Mouse (Mus musculus): ENCODE data around the gene Gdf5.
"Not testable (repeated sequence)": the region's sequence is repeated elsewhere in the genome, so short reads cannot be mapped to it uniquely, and the experiment has no call there.

Gene Gdf5

DNA sequence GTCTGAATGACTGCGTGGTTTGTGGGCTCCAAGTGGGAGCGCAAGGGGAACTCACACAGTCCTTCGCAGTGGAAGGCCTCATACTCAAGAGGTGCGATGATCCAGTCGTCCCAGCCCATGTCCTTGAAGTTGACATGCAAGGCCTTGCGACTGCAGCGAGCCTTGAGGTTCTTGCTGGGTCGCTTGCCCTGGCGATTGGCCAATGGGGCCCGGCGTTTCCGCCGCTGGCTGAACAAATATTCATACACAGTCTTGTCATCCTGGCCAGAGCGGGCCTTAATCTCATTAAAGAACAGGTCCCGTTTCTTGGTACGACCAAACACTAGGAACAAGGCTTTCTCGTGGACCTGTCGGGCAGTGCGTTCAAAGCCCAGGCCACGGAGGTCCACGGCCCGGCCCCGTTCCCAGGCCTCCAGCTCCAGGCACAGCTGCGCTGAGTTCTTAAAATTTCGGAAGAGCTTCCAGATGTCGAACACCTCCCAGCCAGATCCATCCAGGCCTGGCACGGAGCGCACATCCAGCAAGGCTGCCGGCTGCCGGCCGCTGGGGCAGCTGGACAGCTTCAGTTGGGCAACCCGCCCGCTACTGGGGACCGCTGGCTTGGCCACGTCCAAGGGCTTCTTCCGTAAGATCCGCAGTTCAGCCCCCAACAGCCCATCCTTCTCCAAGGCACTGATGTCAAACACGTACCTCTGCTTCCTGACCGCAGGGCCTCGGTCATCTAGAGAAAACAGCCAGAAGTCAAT, 3.3 kb downstream of the Gdf5 start:
- DNase-seq (ENCODE audit: low spot score): peak; percentile 51

- DNase-seq (ENCODE audit: low spot score): no peak
Observed at GRCm38 (mm10) chr2:155940681-155941080, 4.5 kb downstream of the Gdf5 start, which contains the start of gene Gm15557. Gm15557 (plus strand) TSS chr2:155940728.

DNA sequence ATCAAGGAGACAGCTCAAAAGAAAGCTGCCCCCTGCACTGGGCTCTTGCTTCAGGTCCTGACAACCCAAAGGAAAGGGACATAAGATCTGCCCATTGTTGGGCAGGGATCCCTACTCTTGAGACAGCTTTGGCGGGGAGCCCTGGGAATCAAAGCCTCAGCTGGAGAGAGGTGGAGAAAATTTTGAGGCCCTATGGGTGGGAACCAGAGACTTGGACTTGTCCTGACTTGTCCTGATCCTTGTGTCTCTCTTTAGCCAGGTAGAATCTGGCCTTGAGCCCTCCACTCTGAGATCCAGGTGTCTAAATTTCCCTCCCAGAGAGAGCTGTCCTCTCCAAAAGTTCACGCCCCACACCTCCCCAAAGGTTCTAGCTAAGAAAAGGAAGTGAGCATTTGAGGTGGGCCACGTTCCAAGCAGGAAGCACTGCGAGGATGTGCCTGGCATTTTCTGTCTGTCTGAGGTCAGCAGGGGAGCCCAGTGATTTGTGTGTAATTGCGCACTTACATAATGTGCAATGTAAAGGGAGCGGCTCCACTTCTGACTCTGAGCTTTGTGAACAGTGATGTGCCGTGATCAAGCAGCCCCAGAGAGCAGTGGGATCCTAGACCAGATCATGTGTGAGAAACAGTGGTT, 5.2 kb downstream of the Gdf5 start:
- DNase-seq (ENCODE audit: low spot score): no peak

GRCm38 (mm10) chr2:155929531-155930442, 15.4 kb downstream of the Gdf5 start, which contains the start of gene Uqcc1:
Uqcc1 (minus strand) TSS chr2:155930310.
- DNase-seq (ENCODE audit: low spot score): peak; percentile 85

DNA sequence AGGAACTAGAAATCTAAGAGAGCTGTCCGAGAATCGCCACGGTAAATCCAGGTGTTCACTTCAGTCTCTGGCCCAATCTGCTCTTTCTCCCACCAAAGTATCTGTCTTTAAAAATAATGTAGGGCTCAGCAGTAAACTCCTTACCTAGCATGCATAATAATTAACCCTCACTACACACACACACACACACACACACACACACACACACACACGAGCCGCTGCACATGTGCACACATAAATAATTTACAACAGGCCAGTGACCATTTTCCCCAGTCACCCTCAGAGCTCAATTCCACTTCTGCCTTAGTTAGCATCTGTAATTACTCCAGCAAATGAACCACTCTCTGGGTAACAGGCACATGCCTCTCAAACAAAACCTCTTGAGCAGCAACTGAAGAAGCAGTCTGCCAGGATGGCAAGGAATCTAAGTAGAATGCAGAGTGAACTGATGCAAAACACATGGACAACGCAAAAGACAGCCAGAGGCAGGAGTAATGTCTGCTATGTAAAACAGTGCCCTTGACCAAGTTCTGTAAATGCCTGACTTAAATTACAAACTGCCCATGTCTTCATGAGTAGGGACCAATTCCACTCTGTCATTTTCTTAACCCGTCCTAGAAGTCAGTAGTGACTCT, 16.3 kb downstream of the Gdf5 start:
- DNase-seq (ENCODE audit: low spot score): no peak

DNA sequence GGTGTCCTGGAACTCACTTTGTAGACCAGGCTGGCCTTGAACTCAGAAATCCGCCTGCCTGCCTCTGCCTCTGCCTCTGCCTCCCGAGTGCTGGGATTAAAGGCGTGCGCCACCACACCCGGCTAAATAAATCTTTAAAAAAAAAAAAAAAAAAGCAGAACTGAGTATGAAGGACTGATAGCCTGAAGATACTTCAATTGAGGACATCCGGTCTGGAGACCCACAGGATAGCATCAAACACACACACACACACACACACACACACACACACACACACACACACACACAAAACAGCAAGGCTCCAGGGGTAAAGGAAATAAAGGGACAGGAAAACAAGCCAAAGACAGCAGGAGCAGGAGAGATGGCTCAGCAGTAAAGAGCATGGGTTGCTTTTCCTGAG, 20.0 kb downstream of the Gdf5 start:
- DNase-seq (ENCODE audit: low spot score): not testable (repeated sequence)

DNA sequence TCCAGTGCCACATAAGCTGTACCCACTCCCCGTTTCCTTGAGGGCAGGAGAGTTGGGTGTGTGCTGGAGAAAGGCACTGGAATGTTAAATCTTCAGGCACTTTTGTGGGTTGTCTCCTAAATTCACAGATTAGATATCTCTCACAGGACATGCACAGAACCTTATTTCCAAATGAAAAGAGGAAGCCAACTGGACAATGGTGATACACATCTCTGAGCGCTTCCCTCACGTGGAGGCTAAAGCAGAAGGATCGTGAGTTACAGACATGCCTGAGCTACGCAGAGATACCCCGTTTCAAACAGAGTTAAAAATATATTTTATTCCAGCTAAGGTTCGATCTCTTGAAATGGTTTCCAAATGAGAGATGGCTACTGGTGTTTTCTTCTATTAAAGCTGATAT, 22.0 kb downstream of the Gdf5 start:
- DNase-seq (ENCODE audit: low spot score): no peak

- no peak for DNase-seq (ENCODE audit: low spot score)
Observed at GRCm38 (mm10) chr2:155914684-155915083, 30.5 kb downstream of the Gdf5 start.

GRCm38 (mm10) chr2:155903632-155904008, 41.5 kb downstream of the Gdf5 start:
- DNase-seq (ENCODE audit: low spot score): no peak

GRCm38 (mm10) chr2:155902989-155903631, 42.1 kb downstream of the Gdf5 start:
- no peak for DNase-seq (ENCODE audit: low spot score)

- no peak for DNase-seq (ENCODE audit: low spot score)
Observed at GRCm38 (mm10) chr2:155895046-155895735, 50.0 kb downstream of the Gdf5 start.

DNA sequence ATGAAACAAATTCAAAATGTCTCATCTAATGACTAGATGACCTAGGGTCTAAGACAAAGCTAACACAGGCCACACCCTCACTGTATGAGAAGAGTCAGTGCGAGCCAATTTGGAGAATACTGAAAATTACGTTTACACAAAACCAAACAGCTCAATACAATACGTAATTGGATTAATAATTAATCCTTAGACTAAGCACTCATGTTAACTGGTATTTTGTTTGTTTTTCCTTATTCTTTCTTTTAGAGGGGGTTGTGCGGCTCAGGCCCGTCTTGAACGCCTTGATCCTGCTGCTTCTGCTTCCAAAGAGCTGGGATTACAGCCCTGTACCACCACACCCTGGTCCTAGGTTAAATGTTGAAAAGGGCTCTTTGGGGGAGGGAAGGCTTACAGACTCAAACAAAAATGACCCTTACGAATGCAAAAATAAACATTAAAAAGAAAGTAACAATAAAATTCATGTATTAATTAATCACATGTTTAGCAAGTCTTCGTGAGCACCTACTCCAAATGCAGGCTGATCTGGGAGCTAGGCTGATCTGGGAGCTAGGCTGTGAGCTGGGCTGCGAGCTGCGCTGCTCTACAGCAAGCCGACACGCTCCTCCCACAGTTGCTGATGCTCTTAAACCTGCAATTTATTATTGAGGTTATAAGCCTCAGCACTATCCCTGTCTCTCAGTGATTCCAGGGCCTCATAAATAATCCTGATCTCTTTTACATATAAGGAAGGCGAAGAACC, 50.7 kb downstream of the Gdf5 start:
- DNase-seq (ENCODE audit: low spot score): no peak

Measured in ovary, postnatal 36 days (tissue).